Mouse (Mus musculus): Measurements from ENCODE around the gene Vps37b.
"Not testable (repeated sequence)": the region's sequence is repeated elsewhere in the genome, so short reads cannot be mapped to it uniquely, and the experiment has no call there.

Gene Vps37b

GRCm38 (mm10) chr5:124032001-124032508 is at the start of gene Vps37b:
Vps37b (minus strand) TSS chr5:124032270.
- DNase-seq = peak; percentile 95

- no peak for DNase-seq
Measured at GRCm38 (mm10) chr5:124079880-124080279, 47.8 kb upstream of the Vps37b start.

DNA sequence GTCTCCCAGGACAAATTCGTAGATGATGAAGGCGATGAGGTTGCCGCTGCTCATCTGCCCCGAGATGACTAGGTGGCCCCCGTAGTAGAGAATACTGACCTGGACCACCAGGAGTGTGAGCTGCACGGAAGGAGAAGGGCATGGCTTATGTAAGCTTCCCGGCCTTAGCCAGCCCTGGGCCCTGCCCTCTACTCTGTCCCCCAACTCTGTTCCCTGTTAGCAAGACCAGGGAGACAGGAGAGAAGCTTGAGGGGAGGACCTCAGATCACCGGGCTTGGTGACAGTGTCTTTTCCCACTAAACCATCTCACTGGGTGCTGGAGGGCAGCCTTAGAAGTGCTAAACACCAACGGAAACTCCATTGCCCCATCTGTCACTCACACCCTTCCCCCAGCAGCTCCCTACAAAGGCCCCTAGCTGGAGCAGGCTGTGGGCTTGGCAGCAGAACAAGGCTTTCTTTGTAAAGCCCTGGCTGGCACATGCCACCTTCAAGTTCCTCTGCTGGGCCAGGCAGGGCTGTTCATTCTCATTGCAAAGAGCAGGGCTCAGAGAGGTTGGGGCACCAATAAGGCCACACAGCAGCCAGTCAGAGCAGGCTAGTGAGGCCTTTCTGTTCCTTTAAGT is 46.8 kb upstream of the Vps37b start:
- DNase-seq = no peak

- DNase-seq = no peak
Measured at GRCm38 (mm10) chr5:124077856-124078460, 45.9 kb upstream of the Vps37b start.

DNA sequence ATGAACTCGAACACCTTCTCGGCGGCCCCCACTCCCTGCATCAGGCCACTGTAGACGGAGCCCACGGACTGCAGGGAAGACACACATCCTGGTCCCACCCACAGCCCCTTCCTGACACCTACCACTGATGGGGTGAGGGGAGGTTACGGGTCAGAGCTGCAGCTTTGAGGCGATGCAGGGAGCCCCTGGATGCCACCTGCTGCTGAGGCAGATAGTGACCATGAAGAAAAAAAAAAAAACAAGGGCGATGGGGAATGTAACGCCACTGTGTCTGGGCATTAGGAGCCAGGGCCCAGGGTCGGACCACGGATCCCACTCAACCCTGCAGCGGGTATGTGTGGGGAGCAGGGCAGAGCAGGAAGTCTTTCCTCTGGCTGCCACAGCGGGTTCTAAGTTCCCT is 45.2 kb upstream of the Vps37b start:
- DNase-seq = no peak

- DNase-seq = no peak
Measured at GRCm38 (mm10) chr5:124076559-124076958, 44.5 kb upstream of the Vps37b start.

DNA sequence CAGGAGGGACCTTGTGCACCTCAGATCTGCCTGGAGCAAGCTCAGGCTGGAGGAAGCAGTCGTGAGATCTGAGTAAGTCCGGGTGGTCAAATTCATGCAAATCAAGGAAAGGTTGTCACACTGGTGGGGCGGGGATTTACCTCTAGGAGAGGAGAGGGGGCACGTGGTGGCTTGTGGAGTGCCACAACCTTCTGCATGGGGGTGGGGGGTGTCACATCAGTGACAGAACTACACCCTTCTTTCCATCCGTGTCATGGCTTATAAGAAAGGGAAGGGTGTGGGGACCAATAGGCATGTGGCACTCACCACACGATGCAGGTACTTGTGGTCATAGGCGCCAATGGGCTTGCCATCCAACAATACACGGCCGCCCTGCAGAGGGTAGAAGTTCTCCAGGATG is 43.6 kb upstream of the Vps37b start:
- DNase-seq = no peak

GRCm38 (mm10) chr5:124074845-124075307 is 42.8 kb upstream of the Vps37b start:
- DNase-seq = peak; percentile 55

DNA sequence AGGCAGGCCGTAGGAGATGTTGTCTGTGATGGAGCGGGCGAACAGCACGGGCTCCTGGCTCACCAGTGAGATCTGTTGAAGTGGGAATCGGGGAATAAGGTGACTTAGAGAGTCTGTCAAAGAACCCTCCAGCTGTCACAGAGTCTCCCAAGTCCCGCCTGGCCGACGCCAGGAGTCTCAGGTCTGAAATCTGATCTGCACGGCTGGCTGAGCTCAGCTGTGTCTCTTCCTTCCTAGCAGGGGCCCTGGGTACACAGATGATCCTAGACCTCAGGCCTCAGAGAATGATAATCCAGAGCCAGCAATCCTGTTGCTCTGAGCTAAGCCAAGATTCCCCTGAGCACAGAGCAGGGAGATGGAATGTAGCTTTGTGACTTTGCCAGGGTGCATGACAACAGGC is 41.6 kb upstream of the Vps37b start:
- peak; percentile 62 for DNase-seq

DNA sequence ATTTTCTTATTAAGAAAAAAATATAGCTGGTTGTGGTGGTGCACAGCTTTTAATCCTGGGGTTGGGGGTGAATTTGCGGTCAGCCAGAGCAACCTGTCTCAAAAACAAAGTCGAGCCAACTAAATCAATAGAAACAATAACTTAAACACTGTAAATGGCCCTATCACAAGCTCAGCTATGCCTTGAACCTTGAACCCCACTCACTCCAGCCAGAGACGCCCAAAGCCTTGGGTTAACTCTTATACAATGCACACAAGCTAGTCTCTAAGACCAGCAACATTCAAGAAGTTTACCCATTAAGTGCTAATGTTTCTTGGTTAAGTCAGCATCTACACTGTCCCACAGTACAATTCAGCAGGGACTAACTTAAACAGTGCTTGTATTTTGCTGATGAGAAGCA is 37.6 kb upstream of the Vps37b start:
- no peak for DNase-seq

DNA sequence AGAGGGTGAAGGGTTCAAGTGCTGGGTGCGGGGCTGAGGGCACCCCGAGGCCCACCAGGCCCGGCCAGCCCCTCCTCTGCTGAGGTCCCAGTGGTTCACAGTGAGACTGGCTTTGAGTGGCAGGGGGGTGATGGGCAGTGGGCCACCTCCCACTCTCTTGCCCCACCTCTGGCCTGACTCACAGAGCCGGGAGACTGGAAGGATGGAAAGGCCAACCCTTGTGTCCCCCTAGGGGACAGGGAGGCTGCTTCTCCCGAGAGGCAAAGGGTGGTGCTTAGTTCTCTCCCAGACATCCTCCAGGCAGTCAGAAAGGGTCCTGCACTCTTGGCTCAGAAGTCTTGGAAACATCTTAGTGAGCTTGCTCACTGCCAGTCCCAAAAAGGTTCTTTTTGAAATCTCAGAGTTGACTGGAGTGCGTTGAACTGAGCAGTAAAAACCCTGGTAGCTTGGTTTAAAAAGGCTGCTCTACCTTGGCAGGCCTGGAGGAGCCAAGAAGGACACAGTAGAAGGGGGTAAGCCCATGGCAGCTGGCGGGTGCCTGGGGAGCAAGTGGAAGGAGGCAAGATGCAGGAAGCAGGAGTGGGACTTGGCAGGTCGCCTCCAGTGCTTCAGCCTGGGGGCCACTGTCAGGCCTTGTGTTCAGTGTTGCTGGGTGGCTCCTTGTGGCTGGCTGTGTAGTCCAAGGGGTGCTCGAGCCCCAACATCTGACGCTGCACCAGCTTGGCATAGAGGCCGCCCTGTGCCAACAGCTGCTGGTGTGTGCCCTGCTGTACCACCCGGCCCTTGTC is 30.2 kb upstream of the Vps37b start:
- DNase-seq = no peak

DNA sequence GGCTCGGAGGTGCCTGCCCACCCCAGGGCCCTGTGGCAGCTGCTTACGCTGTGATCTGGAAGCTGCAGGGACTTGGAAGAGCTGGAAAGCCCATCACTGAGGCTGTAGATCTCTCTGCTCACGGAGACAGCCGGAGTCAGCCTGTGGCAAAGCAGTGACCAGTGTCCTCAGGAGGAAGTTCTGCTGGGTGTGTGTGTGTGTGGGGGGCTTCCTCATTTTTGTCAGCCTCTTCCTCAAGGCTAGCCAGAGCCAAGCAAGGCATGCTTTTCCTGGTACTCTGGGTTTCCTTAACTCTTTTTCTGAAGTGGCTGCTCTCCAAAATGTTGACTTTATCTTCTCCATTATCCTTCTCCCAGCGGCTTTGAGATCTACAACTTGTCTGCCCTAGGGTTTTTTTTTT is 27.6 kb upstream of the Vps37b start:
- DNase-seq = no peak

- no peak for DNase-seq
Measured at GRCm38 (mm10) chr5:124058749-124059148, 26.7 kb upstream of the Vps37b start.

GRCm38 (mm10) chr5:124056956-124057355 is 24.9 kb upstream of the Vps37b start:
- no peak for DNase-seq

GRCm38 (mm10) chr5:124056219-124056618 is 24.1 kb upstream of the Vps37b start:
- no peak for DNase-seq

GRCm38 (mm10) chr5:124052641-124053040 is 20.6 kb upstream of the Vps37b start:
- DNase-seq = not testable (repeated sequence)

GRCm38 (mm10) chr5:124051899-124052491 is 19.9 kb upstream of the Vps37b start:
- no peak for DNase-seq

- DNase-seq = peak; percentile 26
Measured at GRCm38 (mm10) chr5:124050095-124051050, 18.3 kb upstream of the Vps37b start.

DNA sequence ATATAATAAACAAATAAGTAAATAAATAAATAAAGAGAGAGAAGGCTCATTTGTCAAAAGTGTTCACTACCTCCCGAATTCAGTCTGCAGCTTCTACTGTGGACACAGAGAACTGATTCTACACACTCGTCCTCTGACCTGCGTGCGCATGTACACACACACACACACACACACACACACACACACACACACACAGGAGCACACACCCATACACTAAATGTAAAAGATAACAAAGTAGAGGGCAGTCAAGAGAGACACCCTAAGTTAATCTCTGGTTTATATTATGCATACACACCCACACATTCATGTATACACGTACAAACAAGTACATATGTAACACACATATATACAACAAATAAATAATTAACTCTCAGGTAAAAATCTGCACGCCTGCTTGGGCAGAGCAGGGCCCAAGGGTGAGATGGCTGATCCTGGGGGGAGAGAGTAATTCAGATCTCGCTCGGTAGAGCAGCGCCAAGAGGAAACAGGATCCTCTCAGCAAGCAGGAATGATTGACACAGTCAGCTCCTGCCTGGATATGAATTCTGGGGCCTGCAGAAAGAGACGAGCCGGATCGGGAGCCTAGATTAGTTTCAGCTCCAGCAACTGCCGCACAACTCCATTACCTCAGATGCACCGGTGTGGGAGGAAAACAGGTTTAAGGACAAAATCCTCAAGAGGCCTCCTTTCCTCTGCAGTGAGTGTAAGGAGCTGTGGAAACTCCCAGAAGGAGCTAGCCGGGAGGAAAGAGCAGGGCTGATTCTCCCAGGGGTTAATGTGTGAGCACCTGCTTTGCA is 17.4 kb upstream of the Vps37b start:
- DNase-seq = no peak

- DNase-seq = no peak
Measured at GRCm38 (mm10) chr5:124046741-124047401, 14.8 kb upstream of the Vps37b start.
